Mouse (Mus musculus) spleen, adult 12 weeks (tissue): Measurements from ENCODE around the gene Dydc1.
"Not testable (repeated sequence)": the region's sequence is repeated elsewhere in the genome, so short reads cannot be mapped to it uniquely, and the experiment has no call there.

ENCODE experiments used
- DNase-seq: peaks from one replicate; pipeline ENCODE4 v3.0.0; 2022; ENCODE audit warnings: low spot score

Gene Dydc1

DNA sequence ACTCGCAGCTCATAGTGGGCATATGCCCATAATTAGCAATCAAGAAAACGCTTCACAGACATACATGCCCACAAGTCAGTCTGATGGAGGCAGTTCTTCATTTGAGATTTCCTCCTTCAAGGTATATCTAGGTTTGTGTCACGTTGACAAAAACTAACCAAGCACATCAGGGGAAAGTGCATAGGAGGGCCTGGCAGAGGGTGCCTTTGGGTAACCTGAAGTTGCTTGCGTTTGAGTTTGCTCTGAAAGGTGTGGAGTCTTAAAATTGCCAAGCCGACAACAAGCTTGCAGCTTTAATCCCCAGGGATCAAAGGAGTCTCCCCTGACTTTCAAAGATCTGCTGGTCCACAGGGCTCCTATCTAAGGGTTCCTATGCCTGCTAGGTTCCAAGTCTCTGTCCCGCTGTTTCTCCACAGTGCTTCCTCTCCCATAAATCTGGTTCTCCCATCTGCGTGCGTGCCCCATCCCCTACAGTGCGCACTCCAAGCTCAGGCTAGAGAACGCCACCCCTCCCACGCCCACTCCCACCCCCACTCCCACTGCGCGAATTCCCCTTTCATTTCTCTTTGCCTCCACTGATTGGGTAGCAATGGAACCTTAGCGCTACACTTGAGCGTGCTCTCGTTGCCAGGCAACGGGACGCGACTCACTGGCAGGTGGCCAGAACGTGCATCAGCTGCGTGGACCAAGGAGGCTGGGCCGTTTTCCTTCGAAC is at the start of gene Dydc1:
TSS of gene Dydc1 (plus strand) at position 683 of the 715 bp plus-strand sequence.
- DNase-seq: no peak

GRCm38 (mm10) chr14:41025087-41025486 is 47.6 kb upstream of the Dydc1 start:
- no peak for DNase-seq

DNA sequence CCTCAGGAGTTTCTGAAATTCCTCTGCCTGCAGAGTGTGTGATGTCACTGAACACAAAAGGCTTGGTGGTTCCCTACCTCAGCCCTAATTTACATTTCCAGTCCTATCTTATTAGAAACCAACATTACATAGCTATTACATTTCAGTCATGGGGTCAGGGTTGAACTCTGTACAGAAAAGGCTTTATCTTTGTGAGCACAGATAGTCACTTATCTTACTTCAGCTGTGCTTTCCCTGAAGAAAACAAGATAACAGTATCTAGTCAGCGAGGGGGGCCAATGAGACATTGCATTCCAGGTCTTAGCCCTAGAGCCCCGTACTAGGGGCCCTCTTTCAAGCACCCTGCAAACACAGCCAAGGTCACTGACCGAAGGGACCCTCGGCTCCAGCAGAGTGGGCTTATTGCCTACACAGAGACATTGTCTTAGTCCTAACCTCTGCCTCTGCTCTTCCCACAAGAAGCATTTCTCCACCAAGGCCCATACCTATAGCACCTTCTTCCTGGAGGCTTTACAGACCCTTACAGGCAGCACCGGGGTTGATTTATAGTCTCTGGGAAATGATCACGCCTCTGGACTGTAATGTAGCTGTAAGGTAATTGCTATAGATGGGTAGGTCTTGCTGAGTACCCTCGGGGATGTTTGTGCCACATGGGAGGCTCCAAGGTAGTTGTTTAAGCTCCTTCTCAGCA is 47.0 kb upstream of the Dydc1 start:
- DNase-seq: no peak

GRCm38 (mm10) chr14:41029303-41029702 is 43.4 kb upstream of the Dydc1 start:
- DNase-seq: no peak

GRCm38 (mm10) chr14:41030989-41031513 is 41.7 kb upstream of the Dydc1 start:
- no peak for DNase-seq

DNA sequence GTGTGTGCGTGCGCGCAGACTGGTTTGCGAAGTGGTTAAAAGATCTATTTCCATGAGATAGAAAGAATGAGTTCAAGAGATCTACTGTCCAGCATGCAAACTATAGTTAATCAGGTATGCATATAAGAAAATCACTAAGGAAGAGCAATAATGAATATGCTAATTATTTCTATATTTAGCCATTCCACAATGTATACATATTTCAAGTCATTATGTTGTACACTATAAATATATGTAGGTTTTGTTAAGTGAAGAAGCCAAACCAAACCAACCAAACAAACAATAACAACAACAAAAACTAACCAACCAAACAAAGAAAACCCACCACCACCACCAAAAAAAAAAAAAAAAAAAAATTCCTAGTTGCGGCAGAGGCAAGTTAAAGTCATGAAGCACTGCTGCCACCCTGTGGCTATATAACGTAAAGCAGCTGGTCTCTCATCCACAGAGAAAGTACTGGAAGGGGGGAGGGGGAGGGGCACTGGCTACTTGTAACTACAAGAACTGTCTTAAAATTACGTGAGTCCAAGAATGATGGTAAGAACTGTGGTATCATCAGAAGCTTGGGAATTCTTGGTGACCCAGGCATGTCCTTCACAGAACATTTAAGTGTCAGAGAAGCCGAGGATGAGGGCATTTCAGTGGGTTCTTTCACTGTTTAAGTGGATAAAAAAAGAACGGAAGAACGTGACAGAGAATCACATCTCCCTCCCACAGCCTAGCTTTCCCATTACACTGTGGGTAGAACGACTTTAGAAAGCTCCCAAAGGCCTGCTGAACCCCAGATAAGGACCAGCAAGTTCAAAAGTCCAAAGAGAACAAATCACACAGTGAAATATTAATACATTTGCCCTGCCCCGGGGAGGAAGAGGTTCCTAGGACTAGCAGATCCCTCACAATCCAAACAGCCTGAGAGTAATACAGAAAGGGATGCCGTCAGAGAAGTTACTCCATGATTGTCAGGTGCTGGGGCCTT is 39.3 kb upstream of the Dydc1 start:
- DNase-seq: peak; percentile 38

DNA sequence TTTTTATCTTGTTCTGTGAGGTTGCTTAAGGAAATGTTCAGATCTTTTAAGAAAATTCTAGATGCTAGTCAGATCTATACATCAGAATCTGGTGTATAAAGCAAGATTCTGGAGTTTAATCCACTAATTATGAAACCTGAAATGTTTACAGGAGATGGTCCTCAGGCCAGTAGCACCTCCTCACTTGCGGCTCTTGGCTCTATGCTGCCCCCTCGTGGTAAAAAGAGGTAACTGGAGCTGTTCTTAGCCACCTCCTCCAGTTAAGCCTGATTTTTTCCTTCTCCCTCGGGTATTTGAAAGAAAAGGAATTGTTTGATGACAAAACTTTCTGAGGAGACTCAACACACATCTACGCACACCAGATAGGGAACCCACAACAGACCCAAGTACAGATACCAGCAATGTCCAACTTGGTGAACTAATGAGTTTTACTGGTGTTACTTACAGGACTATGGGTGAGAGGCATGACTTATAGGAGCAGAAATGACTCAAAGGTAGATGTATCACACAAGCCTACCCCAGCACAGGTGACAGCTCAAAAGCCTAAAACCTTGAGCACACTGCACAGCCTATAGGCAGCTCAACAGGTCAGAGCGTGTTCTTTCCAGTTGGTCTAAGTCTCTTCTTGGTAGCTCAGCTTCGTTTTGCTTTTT is 37.4 kb upstream of the Dydc1 start:
- DNase-seq: peak; percentile 36

GRCm38 (mm10) chr14:41047402-41047801 is 25.3 kb upstream of the Dydc1 start:
- no peak for DNase-seq

GRCm38 (mm10) chr14:41050471-41050870 is 22.2 kb upstream of the Dydc1 start:
- no peak for DNase-seq

DNA sequence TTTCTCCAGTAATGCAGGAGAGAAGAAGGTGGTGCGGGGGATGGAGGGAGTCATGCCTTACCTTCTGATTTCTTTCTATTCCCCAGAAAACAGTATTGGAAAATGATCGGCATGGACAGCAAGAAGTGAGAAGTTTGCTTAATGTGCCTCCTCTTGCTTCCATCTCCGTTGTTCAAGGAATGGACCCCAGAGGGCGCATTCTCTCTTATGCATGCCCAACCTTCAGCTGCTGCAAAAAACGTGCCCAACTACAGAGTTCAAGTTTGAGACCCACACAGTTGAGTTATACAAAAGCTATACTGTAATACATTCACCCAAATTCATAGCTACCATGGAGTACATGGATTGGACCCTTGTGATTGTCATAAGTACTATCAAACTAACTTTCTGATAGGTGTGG is 20.2 kb upstream of the Dydc1 start:
- DNase-seq: no peak

GRCm38 (mm10) chr14:41053190-41053589 is 19.5 kb upstream of the Dydc1 start:
- not testable (repeated sequence) for DNase-seq

DNA sequence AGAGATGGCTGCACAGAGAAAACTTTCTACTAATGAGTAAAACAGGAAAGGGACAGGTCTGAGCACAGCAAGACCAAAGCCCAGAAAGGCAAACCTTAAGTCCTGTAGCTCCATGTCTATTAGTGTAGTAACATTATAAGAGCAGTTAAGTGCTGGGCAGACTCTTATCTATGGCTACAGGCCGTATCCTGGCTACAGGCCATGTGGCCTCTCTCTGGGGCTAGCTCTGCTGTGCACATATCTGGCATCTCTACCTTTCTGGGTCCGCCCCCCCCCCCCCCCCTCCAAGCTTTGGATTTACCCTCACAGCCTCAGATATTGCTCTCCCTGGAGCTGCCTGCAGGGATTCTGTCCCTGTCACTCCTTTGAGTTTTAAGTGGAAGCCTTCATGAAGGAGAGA is 7.5 kb upstream of the Dydc1 start:
- DNase-seq: no peak

DNA sequence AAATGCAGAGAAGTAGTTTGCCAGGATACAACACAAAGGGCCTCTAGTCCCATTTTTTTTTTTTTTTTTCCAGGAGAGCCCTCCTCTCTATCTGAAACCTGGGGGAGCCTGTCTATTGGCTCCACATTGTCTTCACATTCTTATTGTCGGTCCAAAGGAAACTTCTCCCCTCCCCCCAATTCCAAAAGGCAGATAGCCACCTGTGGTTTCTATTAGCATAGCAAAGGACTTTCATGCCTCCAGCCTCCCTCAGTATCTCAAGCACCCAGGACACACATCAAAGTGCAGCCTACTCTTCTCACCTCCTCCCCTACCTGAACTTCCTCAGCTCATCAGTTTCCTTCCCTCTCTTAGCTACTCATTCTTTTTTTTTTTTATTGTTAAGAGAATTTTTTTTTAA is 6.3 kb upstream of the Dydc1 start:
- DNase-seq: no peak

GRCm38 (mm10) chr14:41069108-41069507 is 3.6 kb upstream of the Dydc1 start, which contains the start of gene Dydc2:
TSS of gene Dydc2 (minus strand) at chr14:41069208.
- no peak for DNase-seq

GRCm38 (mm10) chr14:41070343-41070742 is 2.4 kb upstream of the Dydc1 start:
- no peak for DNase-seq

GRCm38 (mm10) chr14:41072944-41073275 is 199 bp downstream of the Dydc1 start:
- DNase-seq: no peak

- DNase-seq: no peak
Measured at GRCm38 (mm10) chr14:41082408-41082807, 9.7 kb downstream of the Dydc1 start.

- DNase-seq: no peak
Measured at GRCm38 (mm10) chr14:41087509-41087908, 14.8 kb downstream of the Dydc1 start.

GRCm38 (mm10) chr14:41090777-41091176 is 18.1 kb downstream of the Dydc1 start:
- no peak for DNase-seq

GRCm38 (mm10) chr14:41094114-41094513 is 21.4 kb downstream of the Dydc1 start:
- DNase-seq: no peak

DNA sequence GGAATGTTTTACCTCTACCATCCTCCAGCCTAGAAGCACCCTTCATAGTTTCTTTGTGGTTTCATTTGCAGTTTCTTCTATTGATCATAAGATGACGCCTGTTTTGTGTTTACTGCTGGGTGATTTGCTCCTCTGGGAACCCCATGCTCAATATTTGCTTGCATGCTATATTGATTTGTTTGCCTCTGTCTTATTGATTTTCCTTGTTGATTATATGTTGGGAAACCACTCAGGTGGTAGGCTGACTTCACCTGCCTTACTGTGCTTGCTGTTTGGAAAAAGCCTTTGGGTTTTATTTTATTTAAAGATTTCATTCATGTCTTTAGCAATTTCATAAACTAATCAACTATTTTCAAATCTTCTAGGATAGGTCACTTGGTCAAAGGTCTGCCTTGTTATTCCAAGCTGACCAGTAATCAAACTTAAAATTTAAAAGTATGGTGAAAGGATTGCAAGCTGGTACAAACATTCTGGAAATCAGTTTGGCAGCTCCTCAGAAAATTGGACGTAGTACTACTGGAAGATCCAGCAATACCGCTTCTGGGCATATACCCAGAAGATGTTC is 23.7 kb downstream of the Dydc1 start:
- no peak for DNase-seq
